Mouse (Mus musculus): ENCODE results near the gene Golga7b.

The Golga7b gene

GRCm38 (mm10) chr19:42249976-42250914 lies 2.9 kb downstream of the Golga7b start:
- no peak for DNase-seq (ENCODE audit: low spot score in 2 of 2)

GRCm38 (mm10) chr19:42255438-42255783 lies 8.0 kb downstream of the Golga7b start:
- DNase-seq (ENCODE audit: low spot score in 2 of 2) = peak in 1 of 2 experiments; percentile 54

GRCm38 (mm10) chr19:42255784-42256610 lies 8.6 kb downstream of the Golga7b start:
- DNase-seq (ENCODE audit: low spot score in 2 of 2) = peak; percentile 47 to 67

- DNase-seq (ENCODE audit: low spot score in 2 of 2) = peak in 1 of 2 experiments; percentile 43
These were observed 9.4 kb downstream of the Golga7b start for GRCm38 (mm10) chr19:42256611-42257240.

- DNase-seq (ENCODE audit: low spot score in 2 of 2) = no peak
These were observed 9.9 kb downstream of the Golga7b start for GRCm38 (mm10) chr19:42257241-42257635.

- no peak for DNase-seq (ENCODE audit: low spot score in 2 of 2)
These were observed 10.7 kb downstream of the Golga7b start for GRCm38 (mm10) chr19:42258031-42258430.

GRCm38 (mm10) chr19:42258596-42258995 lies 11.2 kb downstream of the Golga7b start:
- DNase-seq (ENCODE audit: low spot score in 2 of 2) = no peak

GRCm38 (mm10) chr19:42260486-42260885 lies 13.1 kb downstream of the Golga7b start:
- DNase-seq (ENCODE audit: low spot score in 2 of 2) = no peak

GRCm38 (mm10) chr19:42263524-42263923 lies 16.1 kb downstream of the Golga7b start:
- no peak for DNase-seq (ENCODE audit: low spot score in 2 of 2)

GRCm38 (mm10) chr19:42268337-42268736 lies 21.0 kb downstream of the Golga7b start:
- no peak for DNase-seq (ENCODE audit: low spot score in 2 of 2)

- DNase-seq (ENCODE audit: low spot score in 2 of 2) = no peak
These were observed 22.7 kb downstream of the Golga7b start for GRCm38 (mm10) chr19:42270119-42270518.

- no peak for DNase-seq (ENCODE audit: low spot score in 2 of 2)
These were observed 23.8 kb downstream of the Golga7b start for GRCm38 (mm10) chr19:42271182-42271581.

- DNase-seq (ENCODE audit: low spot score in 2 of 2) = peak; percentile 59 to 83
These were observed 24.9 kb downstream of the Golga7b start for GRCm38 (mm10) chr19:42272003-42272963.

GRCm38 (mm10) chr19:42277288-42277687 lies 29.9 kb downstream of the Golga7b start:
- DNase-seq (ENCODE audit: low spot score in 2 of 2) = no peak

- DNase-seq (ENCODE audit: low spot score in 2 of 2) = no peak
These were observed 31.1 kb downstream of the Golga7b start for GRCm38 (mm10) chr19:42278461-42278860.

GRCm38 (mm10) chr19:42279611-42280010 lies 32.2 kb downstream of the Golga7b start:
- no peak for DNase-seq (ENCODE audit: low spot score in 2 of 2)

- DNase-seq (ENCODE audit: low spot score in 2 of 2) = no peak
These were observed 36.8 kb downstream of the Golga7b start for GRCm38 (mm10) chr19:42284178-42284577.

- DNase-seq (ENCODE audit: low spot score in 2 of 2) = no peak
These were observed 41.0 kb downstream of the Golga7b start for GRCm38 (mm10) chr19:42288361-42288760.

GRCm38 (mm10) chr19:42290954-42291661 lies 43.7 kb downstream of the Golga7b start:
- DNase-seq (ENCODE audit: low spot score in 2 of 2) = no peak

GRCm38 (mm10) chr19:42292106-42292505 lies 44.7 kb downstream of the Golga7b start:
- no peak for DNase-seq (ENCODE audit: low spot score in 2 of 2)
